Mouse (Mus musculus) heart, embryonic 14.5 days (tissue): Measurements from ENCODE around the gene Col4a4. TPM values are rescaled to one million over a fixed set of nuclear protein-coding genes. Genes with fewer than 3 reads are reported as not detected.

ENCODE experiments used
- ATAC-seq: fragments of 200-750 bp; cut with Nextera tagmentation; 2 replicates; pipeline ENCODE4 v1.8.0; 2017; ENCODE audit warnings: low read depth, moderate TSS enrichment; ENCODE audit not compliant: insufficient number of reproducible peaks, insufficient read depth, low FRiP score
- H3K27ac ChIP-seq, 2 experiments: fragments of 200-500 bp in 1 of 2; fragments of 300-500 bp in 1 of 2; sonication (generic) in 1 of 2; replicated peaks in 1 of 2; 2 replicates each; pipeline ENCODE4 v1.5.1; 2012 to 2014; ENCODE audit warnings: low read depth in 2 of 2, low read length in 2 of 2, control low read depth in 1 of 2, mild to moderate bottlenecking in 1 of 2, mixed read lengths in 1 of 2; ENCODE audit not compliant: control insufficient read depth in 1 of 2, insufficient read depth in 1 of 2
- H3K27me3 ChIP-seq: fragments of 300-500 bp; sonication (generic); 2 replicates; pipeline ENCODE4 v1.6.1; 2014; ENCODE audit warnings: mild to moderate bottlenecking, low read length, control low read depth; ENCODE audit not compliant: control insufficient read depth, insufficient read depth
- H3K36me3 ChIP-seq: fragments of 300-500 bp; sonication (generic); 2 replicates; pipeline ENCODE4 v1.6.1; 2014; ENCODE audit warnings: mild to moderate bottlenecking, control low read depth, low read length, mixed read lengths; ENCODE audit not compliant: control insufficient read depth, insufficient read depth
- H3K4me1 ChIP-seq, 2 experiments: fragments of 200-500 bp in 1 of 2; fragments of 300-500 bp in 1 of 2; sonication (generic) in 1 of 2; 2 replicates each; pipeline ENCODE4 v1.6.1; 2012 to 2014; ENCODE audit warnings: low read length in 2 of 2, control low read depth in 1 of 2, mixed read lengths in 1 of 2; ENCODE audit not compliant: control insufficient read depth in 2 of 2, insufficient read depth in 2 of 2
- H3K4me2 ChIP-seq: fragments of 300-500 bp; sonication (generic); 2 replicates; pipeline ENCODE4 v1.6.1; 2014; ENCODE audit warnings: mild to moderate bottlenecking, low read length
- H3K4me3 ChIP-seq, 2 experiments: fragments of 200-500 bp in 1 of 2; fragments of 300-500 bp in 1 of 2; sonication (generic) in 1 of 2; 2 replicates each; pipeline ENCODE4 v1.5.1; 2012 to 2014; ENCODE audit warnings: low read length in 2 of 2, mild to moderate bottlenecking in 2 of 2, control low read depth in 1 of 2, low read depth in 1 of 2, moderate library complexity in 1 of 2; ENCODE audit not compliant: control insufficient read depth in 1 of 2, insufficient read depth in 1 of 2
- H3K9ac ChIP-seq: fragments of 300-500 bp; sonication (generic); 2 replicates; pipeline ENCODE4 v1.6.1; 2014; ENCODE audit warnings: mild to moderate bottlenecking, low read length
- H3K9me3 ChIP-seq: fragments of 300-500 bp; sonication (generic); 2 replicates; pipeline ENCODE4 v1.6.1; 2016; ENCODE audit warnings: low read length, control low read depth; ENCODE audit not compliant: control insufficient read depth
- WGBS: fragments of 180-500 bp; shearing (Covaris S2); extraction: QIAGEN DNeasy Blood & Tissue Kit; methylation state at CpG from one replicate; pipeline ENCODE4 v1.1.7; 2014; 5-methylcytosine and 5-hydroxymethylcytosine counted together
- polyA plus RNA-seq: library from polyadenylated mRNA; unstranded; fragments of >200 nt; fragmentation: Nextera tagmentation; extraction: Ambion mirVana; gene quantifications from 2 replicates; pipeline ENCODE4 v1.2.1, GENCODE M21; 2014

The Col4a4 gene
- polyA plus RNA-seq, 1 experiment from 2014 or later, result 0.42 TPM

DNA sequence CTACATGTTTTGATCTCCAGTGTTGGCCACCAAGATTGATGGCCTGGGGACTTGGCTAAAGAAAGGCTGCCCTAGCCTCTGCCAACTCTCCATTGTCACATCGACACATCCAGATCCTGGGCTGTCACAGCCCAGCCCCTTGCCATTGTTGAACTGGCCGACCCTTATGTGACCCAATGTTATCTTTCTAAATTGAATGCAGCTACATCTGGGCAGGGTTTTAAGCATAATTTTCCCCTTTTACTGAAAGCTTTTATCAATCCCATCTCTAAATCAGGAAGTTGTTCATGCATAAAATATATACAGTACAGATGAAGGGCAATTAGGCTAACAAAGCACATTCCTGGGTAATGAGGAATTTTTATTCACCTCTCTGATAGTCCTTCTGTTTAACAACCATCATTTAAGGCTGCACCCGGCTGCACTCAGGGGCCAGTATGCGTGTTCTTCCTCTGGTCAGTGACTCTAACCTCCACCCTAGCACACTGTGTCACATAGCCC, 112.1 kb downstream of the Col4a4 start:
- H3K9me3 ChIP-seq, result no peaks in the 10 kb centered on the region
- no peak overlapping the region for H3K9ac ChIP-seq
- ATAC-seq, result no peak
- H3K4me3 ChIP-seq, result no peak overlapping the region
- H3K4me2 ChIP-seq, result no peak overlapping the region
- WGBS, result 40% methylated on average over 4 of the region's 4 CpGs
- H3K4me1 ChIP-seq, result peaks cover 2 to 3% of the 10 kb centered on the region in 2 experiments; a peak in 1 of 4 replicates
- H3K36me3 ChIP-seq, result no peaks in the 10 kb centered on the region
- no peak overlapping the region for H3K27ac ChIP-seq
- H3K27me3 ChIP-seq, result no peaks in the 10 kb centered on the region

DNA sequence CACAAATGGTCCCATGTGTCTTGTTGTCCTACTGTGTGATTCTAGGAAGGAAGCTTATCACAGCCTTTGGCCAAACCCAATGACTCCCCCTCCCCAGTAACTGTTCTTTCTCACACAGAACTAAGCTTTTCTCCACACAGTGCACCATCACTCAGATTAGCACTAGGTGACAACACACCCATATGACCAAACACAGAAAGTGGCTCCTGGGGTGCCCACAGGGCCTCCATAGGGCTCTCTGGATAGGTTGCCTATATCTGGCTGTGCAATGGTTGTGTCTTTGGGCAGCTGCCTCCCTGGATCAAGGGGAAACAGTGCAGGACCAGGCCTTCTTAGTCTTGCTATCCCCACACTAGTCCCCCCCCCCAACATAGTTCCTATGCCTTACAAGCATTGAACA, 113.2 kb downstream of the Col4a4 start:
- Histone ChIP-seq H3K27me3 (no peaks in the 10 kb centered on the region), H3K9me3 (no peaks in the 10 kb centered on the region), H3K4me3 (no peak overlapping the region), H3K9ac (no peak overlapping the region), H3K36me3 (no peaks in the 10 kb centered on the region), H3K4me1 (peaks cover 2 to 8% of the 10 kb centered on the region in 2 experiments; a peak in 2 of 4 replicates), H3K27ac (no peak overlapping the region), H3K4me2 (no peak overlapping the region)
- ATAC-seq, result no peak

DNA sequence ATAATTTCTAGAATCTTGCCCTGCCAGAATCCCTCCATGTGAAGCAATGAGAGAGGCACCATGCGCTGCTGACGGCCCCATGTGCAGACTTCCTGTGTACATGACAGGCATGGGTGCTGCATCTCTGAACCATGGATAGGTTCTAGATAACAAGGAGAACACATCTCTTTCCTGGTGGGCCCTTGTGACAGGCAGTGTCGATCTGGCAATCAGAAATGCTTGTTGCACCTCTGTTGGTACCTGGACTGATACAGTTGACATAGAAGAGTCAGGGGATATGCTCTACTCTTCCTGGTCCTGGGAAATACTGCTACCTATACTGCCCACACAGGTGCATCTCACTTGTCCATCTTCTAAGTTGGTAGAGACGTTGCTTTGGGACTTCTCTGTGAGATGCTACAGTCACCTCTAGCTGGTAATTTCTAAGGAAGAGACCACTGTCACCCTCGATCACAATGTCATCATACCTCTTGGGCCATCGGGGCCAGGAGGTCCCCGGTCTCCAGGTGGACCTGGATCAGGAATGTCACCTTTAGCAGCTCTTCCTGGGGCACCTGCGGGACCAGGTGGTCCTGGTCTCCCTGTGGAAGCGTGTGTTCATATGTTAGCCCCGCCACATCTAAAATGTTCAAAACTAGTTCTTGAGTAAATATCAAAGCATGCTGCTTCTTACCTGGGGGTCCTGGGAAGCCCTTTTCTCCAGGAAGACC, 116.0 kb downstream of the Col4a4 start:
- Histone ChIP-seq H3K9ac (no peak overlapping the region), H3K4me3 (no peak overlapping the region), H3K36me3 (no peaks in the 10 kb centered on the region), H3K4me1 (peaks cover 2 to 8% of the 10 kb centered on the region in 2 experiments; a peak in 2 of 4 replicates), H3K4me2 (no peak overlapping the region), H3K9me3 (no peaks in the 10 kb centered on the region), H3K27ac (no peak overlapping the region), H3K27me3 (no peaks in the 10 kb centered on the region)
- 86% methylated on average over 10 of the region's 10 CpGs for WGBS
- ATAC-seq, result no peak

DNA sequence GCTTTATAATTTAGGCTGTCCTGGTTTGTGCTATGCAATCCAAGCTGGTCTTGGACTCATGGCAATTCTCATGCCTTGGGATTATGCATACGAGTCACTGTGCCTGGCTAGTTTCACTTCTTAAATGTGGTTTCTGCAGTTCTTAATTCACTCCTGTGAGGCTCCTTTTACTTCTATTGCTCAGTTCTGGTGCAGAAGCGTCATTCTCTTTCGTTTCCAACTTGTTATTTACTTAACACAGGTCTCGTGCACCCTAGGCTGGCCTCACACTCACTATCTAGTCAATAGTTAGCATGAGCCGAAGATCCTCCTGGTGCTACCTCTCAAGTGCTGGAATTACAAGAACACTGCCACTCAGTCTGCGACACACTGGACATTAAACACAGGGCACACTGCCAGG, 117.8 kb downstream of the Col4a4 start:
- no peaks in the 10 kb centered on the region for H3K9me3 ChIP-seq
- no peaks in the 10 kb centered on the region for H3K27me3 ChIP-seq
- 48% methylated on average over 6 of the region's 6 CpGs for WGBS
- peaks cover 0 to 5% of the 10 kb centered on the region in 2 experiments; a peak in 1 of 4 replicates for H3K4me1 ChIP-seq
- H3K27ac ChIP-seq, result no peak overlapping the region
- H3K9ac ChIP-seq, result no peak overlapping the region
- no peak overlapping the region for H3K4me3 ChIP-seq
- ATAC-seq, result no peak
- H3K4me2 ChIP-seq, result peak overlapping the region; percentile 11; the same call in 1 of the 2 replicates
- H3K36me3 ChIP-seq, result no peaks in the 10 kb centered on the region

DNA sequence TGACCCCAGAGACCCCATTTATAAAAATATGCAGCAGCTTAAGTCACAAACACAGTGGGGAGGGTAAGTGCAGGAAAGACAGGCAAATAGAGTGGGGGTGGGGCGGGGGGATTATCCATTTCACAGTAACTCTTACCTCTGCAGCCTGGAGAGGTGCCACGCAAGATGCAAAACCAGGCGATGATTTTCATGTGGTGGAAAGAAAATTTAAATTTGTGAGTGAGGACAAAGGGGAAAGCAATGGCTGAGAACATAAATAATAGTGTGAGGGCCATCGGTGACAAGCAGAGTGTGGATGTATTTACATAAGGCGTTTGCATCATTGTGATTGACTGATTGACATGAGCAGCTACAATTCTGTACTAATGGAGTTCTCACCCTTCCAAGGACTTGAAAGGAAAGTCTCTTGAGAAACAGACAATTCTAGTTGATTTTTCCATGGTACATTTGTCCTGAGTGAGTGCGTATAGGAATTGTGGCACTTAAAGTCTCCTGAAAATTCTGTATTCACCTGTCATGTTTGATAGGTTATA, 121.3 kb downstream of the Col4a4 start:
- Histone ChIP-seq H3K4me3 (no peak overlapping the region), H3K4me2 (no peak overlapping the region), H3K36me3 (no peaks in the 10 kb centered on the region), H3K4me1 (peaks cover 0 to 5% of the 10 kb centered on the region in 2 experiments; a peak in 1 of 4 replicates), H3K27me3 (no peaks in the 10 kb centered on the region), H3K9ac (no peak overlapping the region), H3K27ac (no peak overlapping the region), H3K9me3 (no peaks in the 10 kb centered on the region)
- 73% methylated on average over 6 of the region's 6 CpGs for WGBS
- no peak for ATAC-seq

DNA sequence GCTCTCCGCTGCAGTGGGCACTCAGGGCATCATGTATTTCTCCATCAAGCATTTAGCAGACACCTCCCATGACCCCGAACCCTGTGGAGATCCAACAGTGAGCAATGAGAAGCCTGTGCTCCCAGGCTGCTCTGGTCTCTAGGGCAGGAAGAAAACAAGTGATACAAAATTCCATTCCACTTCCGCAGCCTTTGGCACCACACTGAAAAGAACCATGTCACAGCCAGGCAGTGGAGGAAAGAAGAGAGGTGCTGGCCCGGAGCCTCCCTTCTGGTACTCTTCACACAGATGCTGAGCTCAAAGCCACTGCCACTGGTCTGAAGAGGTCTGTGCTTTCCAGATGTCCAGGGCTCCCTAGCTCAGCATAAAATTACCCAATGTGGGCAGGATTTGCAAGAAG, 125.6 kb downstream of the Col4a4 start:
- no peak overlapping the region for H3K4me3 ChIP-seq

DNA sequence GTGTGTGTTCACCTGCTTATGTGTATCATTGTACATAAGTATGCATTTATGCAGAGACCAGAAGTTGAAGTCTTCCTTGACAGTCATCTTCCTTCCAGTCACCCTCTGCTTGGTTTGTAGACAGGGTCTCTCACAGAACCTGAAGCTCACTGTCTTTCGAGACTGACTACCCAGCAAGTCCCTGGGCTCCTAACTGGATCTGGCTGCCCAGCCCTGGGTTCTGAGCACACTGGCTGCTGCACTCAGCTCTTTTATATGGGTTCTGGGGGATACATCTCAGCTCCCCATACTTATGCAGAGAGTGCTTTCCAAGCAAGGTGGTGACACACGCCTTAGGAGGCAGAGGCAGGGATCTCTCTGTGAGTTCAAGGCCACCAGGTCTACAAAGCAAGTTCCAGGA, 126.7 kb downstream of the Col4a4 start:
- H3K27me3 ChIP-seq, result no peaks in the 10 kb centered on the region
- no peaks in the 10 kb centered on the region for H3K36me3 ChIP-seq
- H3K4me1 ChIP-seq, result no peaks in the 10 kb centered on the region
- no peak for ATAC-seq
- H3K4me3 ChIP-seq, result no peak overlapping the region
- 81% methylated on average over 2 of the region's 2 CpGs for WGBS
- no peak overlapping the region for H3K27ac ChIP-seq
- H3K4me2 ChIP-seq, result no peak overlapping the region
- no peaks in the 10 kb centered on the region for H3K9me3 ChIP-seq
- H3K9ac ChIP-seq, result no peak overlapping the region

More for the DNA sequence above, 125.6 kb downstream of the Col4a4 start:
- Histone ChIP-seq H3K27me3 (no peaks in the 10 kb centered on the region), H3K4me2 (no peak overlapping the region), H3K9me3 (no peaks in the 10 kb centered on the region), H3K27ac (no peak overlapping the region), H3K4me1 (no peaks in the 10 kb centered on the region), H3K36me3 (no peaks in the 10 kb centered on the region), H3K9ac (no peak overlapping the region)
- no peak for ATAC-seq
- 65% methylated on average over 4 of the region's 4 CpGs for WGBS
